Mouse (Mus musculus): ENCODE data around the gene Gbx2.

DNA sequence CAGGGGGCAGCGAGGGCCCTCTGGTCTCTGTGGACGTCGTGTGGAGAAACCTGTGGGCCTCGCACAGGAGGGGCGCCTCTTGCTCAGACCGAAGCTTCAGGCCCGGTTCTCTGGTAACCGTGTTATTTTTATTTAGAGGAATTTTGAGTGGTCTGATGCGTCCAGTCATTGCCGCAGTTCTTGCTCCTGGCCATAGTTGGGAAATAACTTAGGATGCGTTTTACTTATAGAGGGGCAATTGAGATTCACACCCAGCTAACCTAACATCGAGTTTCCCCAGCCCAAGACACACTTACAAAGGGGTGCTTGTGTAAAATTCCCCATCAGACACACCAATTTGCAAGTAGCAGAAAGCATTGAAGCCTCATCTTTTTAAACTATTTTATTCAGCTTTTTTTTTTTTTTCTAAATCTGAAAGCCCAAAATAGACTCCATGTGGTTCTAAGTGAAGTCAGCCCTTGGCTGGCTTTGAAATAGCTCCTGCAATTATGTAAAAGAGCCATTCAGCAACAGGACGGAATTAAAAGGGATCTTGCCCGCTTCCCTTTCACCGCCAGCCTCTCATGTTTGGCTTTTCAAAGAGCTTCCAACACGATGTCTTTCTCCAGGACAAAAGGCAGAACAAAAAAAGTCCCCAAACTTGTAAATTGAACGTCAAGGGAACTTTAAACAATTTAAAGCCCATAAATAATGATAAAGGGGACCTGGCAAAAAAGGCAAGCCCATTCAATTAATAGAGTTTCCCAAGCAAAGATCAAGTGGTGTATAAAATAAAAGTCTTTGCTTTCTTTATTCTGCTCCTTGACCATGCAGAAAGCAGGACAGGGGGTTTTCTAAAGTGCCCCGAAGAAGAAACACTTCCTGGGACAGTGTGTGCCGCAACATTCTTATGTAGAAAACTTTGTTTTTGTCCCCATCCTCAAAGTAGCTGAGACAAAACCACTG lies 3.6 kb upstream of the Gbx2 start:
- TF ChIP-seq CTCF (IDR thresholded peaks at IDR 0.05; ENCODE audit: extremely low read depth, insufficient read length, insufficient replicate concordance, low read depth, low read length): no peak
- TF ChIP-seq POLR2A (IDR thresholded peaks at IDR 0.05; ENCODE audit: low read depth, low read length): no peak
